Mouse (Mus musculus): ENCODE measurements around the gene Cbr2.

DNA sequence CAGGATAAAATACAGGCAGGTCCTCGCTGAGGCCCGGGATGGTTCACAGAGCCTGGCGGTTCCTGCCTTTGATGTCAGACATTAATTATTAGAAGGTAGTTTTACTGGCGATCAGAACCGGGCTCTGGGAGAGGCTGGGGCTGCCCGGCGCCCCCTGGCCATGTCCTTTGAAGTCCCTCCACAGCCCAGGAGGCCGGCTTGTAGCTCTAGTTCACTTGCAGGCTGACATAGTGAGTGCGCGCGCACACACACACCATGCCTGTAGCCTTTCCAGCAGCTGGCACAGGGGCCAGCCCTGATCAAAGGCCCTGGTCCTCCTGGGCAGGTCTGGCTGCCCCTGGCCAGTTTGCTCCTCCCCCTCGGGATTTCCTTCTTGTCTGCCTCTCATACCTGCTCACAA is 36.3 kb downstream of the Cbr2 start:
- TF ChIP-seq POLR2A (IDR thresholded peaks at IDR 0.05; ENCODE audit: extremely low read depth, insufficient read depth, low read length) (no peak), CTCF (IDR thresholded peaks at IDR 0.05; ENCODE audit: low read depth, low read length) (no peak)

All from liver, adult 2 months (tissue).